Mouse (Mus musculus) hindlimb bud, embryonic 11.5 days (tissue): ENCODE results near the gene Susd1.
A peak's percentile ranks its signal among the peaks of the same experiment; 100 is the strongest.

ENCODE experiments used
- DNase-seq: peaks from one replicate; pipeline ENCODE4 v3.0.0-alpha.2; 2012; ENCODE audit warnings: low read depth, low spot score; ENCODE audit errors: extremely low spot score

The Susd1 gene

DNA sequence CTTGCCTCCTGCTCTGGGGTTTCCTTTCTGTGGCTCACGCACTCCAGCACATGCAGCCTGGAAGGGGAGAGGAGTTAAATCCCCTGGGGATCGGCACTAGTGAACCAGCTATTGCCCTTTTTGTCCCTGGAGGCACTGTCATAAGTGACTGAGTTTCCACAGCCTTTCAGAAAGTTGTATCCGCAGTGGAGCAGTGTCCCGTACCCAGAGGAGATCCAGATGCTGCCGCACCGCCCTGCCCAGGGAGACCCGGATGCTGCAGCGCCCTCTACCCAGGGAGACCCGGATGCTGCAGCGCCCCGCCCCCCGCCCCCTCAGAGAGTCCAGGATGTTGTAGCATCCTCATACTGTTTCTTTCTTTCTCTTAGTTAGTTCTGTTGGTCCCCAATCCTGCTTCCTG lies 56.3 kb downstream of the Susd1 start:
- DNase-seq, result no peak

DNA sequence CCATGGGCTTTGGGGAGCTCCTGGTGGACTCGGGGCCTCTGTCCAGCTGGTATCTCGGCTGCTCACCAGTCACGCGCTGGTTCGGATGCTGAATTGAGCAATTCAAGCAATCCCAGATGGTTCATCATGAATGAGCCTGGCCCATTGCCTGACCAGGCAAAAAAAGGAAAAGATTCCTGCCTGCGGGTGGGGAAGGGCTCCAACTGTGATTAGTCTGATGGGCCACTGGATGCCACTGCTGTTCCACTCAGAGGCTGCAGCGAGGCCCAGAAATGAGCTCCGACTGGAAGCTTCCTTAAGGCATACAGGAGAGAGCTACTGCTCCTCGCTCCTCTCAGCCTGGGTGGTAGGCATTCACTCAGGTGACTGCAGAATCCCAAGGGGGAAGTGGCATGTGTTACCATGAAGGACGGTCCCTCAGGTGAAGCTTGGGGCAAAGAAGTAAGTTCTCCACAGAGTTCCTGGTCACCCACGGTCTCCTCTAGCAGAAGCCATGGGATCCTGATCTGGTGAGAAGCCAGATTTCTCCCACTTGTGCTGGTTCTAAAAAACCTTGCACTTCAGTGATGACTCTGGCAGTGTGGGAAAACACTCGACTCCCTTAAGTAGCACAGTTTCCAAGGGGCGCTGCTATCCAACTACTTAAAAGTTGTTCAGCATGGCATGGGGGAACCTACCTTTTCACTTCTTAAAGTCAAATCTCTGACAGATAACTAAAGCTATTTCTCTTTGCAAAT lies 57.3 kb downstream of the Susd1 start:
- no peak for DNase-seq

DNA sequence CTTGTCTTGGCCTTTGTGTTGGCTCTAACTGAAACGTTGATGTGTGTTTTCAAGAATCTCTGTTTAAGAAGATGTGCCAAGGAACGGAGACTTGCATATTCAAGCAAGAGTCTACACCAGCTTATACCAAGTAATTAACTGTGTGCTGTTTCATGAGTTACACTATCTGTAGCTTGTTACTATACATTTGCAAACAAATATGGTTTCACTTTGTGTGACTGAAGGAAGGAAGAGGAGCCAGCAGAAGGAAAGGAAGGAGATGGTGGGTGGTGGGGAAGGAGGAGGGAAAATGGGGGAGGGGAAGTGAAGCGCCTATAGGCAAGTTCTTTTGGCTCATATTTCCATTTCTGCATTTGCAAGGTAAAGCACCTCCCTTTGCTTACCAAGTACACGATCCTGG lies 58.0 kb downstream of the Susd1 start:
- DNase-seq, result no peak

DNA sequence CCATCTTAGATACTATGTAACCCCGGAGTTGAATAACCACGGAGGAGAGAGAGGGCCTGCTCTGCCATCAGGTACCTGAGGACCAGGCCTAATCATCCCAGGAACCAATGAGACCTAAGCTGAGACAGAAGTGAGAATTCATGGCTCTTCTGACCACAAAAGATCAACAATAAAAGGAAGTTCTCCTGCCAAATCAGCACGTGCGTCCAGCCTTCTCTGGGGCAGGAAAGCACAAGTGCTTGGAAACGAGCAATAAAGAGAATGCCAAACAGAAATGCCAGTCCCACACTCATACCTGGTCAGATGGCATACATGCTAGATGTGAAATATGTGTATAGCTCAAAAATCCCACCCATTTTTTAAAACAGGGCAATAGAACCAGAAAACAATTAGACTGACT lies 58.6 kb downstream of the Susd1 start:
- DNase-seq, result no peak

DNA sequence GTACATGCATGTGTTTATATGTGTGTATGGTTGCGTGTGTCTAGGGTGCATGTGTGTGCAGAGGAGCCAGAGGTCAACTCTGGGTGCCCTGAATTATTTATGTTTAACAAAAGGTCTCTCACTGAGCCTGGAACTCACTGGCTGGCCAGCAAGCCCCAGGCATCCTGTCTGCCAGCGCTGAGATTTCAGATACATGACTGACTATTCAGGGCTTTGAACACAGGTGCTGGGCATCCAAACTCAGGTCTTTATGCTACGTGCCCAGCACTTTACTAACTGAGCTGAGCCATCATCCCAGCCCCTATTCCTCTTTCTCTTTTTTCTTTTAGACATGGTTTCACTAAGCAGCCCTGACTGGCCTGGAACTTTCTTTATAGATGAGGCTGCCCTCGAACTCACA lies 59.8 kb downstream of the Susd1 start:
- DNase-seq, result no peak

DNA sequence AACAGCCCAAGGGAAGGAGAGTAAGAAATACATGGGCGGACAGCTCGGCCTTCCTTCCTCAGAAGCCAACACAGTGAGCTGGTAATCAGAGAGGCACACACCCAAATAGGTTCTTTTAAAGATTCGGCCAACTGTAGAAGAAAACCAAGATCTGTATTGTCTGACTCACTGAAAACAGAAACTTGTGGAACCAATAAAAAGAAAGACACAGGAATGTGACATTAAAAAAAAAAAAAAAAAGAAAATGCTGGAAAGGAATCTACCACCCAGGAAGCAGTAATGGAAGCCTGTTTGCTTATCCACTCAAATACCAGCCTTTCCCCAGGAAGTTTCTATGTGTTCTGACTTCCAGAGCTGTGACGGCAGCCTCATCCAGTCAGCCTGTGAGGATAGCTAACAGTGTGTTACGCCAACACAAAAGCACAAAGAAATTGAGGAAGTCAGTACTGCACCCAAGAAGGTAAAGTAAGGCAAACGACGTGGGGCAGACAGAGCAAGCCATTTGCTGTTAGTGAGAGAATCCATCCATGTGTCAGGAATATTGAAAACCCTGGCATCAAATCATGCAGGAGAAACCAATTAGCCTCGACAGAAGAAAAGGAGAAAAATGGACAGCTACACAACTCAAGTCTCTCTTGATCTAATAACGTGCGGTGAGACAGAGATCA lies 64.0 kb downstream of the Susd1 start:
- DNase-seq, result no peak

DNA sequence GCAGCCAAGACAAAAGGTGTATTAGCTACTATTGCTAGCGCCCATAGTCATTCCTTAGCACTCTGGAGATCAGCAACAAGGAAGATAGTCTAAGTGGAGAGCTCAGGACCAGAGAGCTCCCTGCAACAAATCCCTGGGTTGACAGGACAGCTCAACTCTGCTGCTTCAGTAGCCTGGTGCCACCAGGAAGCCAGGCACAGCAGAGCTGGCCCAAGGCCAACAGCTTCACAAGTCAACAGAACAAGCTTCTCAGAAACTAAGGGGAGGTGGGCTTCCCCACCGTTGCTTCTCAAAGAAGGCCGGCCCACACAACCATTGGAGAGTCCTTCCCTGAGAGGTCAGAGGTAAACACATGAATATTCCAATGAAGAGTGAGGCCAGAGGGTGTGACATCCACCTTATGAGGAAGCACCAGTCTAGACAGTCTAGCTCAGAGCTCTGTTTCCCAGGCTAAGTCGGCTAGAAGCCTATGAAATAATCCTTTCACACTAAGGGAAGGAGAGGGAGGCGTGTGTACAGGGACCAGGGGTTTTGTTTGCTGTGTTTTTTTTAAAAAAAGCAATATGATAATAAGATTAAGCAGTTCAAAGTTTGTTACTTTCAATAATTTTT lies 65.8 kb downstream of the Susd1 start:
- no peak for DNase-seq

DNA sequence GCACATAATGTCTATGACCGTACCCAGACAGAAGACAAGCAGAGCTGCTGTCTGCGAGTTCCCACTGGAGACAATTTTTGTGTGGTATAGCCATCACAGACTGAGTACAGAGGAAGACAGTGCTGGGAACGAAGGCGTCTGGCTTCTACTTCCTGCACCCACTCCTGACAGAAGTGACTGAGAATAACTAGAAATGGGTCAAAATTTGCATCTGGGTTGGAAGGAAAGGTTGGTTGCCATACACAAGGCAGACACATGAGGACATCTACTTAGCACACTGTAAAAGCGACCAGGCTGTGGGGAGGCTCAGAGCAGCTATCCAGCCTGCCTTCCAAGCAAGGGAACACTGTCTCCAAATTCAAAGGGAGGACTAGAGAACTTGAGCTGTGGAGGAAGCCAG lies 66.5 kb downstream of the Susd1 start:
- no peak for DNase-seq

DNA sequence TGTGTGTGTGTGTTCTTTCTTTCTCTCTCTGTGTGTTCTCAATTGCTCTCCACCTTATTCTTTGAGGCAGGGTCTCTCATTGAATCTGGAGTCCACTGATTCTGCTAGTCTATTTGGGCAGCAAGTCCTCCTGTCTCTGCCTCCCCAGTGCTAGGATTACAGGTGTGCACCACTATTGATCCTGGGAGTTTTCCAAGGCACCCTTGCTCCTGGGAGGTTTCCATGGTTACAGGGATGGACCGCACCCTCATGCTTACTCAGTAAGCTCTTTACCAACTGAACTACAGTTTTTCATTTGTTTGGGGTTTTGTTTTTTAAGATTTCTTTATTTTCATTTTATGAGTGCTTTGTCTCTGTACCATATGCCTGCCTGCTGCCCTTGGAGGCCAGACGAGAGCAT lies 68.5 kb downstream of the Susd1 start:
- no peak for DNase-seq

DNA sequence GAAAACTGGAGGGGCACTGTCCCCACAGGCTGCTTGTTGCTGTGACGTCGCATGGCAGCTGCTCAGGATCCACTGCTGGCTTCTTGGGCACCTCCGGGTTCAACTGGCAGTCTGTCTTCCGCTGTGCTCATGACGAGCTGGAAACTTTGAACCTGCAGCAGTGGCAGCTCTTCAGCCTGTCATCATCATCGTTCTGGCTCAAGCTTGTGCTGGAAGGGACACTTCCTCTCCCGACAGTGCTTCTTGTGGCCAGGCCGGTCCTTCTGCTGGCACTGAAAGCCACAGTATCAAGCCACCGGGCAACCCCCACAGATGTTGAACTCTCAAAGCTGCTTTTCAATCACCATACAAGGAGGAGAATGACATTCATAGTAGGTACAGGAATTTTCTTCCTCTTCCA lies 70.3 kb downstream of the Susd1 start:
- no peak for DNase-seq

DNA sequence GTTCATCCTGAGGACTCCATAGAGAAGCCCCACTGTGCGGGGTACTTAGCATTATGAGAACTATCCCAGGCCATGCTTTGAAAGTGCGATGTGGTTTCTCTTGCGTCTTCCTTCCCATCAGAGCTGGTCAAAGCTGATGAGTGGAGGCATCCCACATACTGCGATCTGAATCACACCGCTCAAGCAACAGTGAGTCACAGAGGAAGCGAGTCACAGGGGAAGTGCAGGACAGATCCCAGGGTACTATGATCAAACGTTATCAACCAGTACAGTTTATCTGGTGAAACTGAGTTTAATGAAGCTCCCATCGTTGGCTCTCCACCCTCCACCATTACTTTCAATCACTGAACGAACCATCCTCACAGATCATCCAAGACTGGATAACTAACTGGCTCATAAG lies 72.2 kb downstream of the Susd1 start:
- no peak for DNase-seq

DNA sequence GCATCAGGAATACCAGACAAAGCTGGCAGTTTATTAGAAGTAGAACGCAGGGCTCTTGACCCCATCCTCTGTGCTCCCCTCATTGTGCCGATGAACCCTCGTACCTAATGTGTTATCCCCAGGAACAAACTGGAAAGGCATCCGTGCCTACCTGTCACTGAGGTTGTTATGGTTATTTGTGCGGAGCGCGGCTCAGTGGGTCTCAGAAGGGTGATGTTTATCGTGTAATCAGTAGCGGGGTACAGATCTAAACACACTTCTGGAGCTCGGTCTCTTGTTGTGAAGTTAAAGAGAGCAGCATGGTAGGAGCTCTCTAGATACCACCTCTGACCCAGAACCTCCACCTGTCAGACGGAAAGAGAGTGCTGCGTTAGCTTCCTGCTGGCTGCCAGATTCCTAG lies 72.9 kb downstream of the Susd1 start:
- DNase-seq, result no peak

DNA sequence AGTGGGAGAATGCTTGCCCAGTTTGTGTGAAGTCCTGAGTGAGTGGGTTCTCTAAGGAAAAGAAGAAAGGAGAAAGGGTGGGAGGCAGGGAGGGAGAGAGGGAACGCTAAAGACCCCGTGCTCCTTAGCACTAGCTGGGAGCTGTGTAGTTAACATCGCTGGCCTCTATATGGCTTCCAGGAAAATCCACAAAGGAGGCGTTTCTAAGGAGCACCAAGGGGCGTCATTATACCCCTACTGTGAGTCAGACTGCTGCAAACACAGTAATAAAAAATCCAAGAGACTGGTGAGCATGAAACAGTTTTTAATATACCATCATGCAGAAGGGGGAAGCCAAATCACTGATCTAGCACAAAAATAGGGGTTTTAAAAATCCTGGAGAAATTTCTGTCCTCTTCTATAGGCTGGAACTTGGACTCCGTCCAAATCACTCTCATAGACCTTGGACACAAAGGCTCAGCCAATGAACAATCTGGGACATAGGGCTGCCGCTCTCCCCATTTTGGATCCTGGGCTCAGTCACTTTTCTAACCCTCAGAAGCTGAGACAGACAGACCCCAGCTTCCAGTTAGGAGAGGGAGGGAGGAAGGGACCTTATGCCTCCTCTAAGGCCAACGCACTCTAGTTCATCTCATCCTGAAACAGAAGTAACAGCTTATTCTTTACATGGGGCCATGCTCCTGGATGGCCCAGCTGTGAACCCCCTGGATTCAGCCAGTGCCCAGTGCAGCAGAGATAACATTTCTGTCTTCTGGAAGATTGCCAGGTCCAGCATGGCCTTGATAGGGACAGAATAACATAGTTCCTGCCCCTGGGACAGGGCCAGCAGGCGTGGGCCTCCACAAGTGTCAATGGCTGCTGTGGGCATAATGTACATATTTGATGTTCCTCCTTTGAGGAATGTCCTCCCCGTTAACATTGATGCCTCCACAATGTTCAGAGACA lies 73.9 kb downstream of the Susd1 start:
- no peak for DNase-seq

DNA sequence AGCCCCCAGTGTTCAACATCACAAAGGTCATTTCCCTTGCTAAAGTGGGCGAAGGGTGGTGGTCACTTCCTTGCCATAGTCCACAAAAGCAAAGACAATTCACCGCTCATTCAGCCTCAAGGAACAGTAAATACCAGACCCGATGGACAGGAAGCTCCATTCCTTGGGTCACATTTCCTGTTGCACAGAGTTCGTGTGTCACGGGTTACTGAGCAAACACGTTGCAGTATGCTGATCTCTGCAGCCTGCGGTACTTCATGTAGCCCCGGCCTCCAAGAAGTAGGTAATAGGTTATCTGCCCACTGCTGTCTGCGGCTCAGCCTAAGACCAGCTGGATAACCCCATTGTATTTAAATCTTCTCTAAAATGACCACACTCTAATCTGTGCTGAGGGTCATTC lies 75.4 kb downstream of the Susd1 start:
- DNase-seq, result no peak

DNA sequence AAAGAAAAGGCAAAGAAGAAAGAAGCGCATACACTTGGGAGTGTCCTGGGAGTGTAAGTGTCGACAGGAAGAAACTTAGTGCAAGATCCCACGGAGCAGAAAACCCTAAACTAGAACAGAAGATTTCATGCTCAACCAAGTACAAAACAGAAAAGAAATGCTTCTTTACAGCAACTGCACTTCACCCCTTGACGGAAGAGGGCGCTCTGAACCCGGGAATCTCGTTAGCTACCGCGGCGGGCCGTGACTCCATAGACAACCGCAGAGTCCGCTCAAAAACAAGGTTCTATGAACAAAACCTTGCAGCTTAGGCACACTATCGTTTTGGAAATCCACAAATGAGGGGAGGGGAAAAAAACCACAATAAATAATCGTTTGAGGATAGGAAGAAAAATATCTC lies 77.7 kb downstream of the Susd1 start:
- peak; percentile 58 for DNase-seq

DNA sequence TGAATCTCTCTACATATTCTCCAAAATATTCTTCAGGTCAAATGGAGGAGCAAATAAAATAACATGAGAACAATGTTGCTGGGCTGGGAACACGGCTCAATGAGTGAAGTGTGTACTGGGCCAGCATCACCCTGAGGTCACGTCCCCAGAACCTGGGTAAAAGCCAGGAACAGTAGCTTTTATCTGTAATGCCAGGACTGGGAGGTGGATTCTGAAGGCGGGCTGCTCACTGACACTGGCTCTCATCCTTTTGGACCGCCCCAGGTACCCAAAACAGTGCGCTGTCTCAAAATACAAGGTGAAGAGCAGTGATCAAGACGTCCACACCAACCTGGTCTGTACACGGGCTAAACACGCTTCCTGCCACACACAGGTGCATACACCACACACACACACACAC lies 78.5 kb downstream of the Susd1 start:
- DNase-seq, result no peak

DNA sequence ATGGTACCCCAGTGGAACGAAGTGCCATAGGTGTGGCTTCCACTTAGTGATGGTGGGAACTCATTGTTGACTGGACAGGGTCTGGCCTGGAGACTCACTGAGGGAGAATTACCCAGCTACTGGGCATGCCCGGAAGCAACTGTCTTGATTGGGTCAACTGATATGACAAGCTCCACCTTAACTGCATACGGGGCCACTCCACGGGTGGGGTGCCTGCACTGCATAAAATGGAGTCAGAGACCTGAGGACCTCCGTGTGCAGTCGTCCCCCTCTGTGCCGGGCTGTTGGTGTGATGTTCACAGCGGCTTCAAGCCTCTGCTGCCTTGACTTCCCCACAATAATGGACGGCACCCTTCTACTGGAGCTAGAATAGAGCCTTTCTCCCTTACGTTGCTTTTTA lies 79.5 kb downstream of the Susd1 start:
- DNase-seq, result no peak

DNA sequence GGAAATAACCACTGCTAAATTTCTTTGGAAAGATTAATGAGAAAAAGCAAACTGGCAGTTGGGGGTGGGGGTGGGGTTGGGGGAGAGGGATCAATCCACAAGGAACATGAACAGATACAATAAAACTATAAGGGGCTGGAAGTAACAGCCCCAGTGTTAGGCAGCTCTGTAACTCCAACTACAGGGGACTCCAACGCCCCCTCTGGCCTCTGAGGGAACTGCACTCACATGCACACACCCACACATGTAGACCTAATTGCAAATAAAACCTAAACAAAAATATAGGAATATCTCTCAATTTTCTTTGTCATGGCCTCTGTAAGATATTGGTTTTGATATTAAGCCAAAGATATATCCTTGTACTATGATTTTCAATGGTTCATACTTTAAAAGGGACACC lies 83.0 kb downstream of the Susd1 start:
- DNase-seq, result no peak

DNA sequence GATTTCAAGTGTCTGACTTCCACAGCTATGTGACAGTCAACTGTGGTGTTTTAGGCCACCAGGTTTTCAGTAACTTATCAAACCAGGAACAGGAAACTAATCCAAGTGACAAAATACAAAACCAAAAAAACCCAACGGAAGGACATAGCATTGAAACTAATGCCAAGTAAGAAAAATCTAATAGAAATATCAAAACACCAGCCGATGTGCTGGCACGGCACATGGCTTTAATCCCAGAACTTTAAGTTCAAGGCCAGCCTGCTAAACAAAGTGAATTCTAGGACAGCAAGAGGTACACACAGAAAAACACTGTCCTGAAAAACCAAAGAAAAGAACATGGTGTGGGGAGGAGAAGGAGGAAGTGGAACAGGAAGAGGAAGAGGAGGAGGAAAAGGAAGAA lies 83.8 kb downstream of the Susd1 start:
- no peak for DNase-seq

DNA sequence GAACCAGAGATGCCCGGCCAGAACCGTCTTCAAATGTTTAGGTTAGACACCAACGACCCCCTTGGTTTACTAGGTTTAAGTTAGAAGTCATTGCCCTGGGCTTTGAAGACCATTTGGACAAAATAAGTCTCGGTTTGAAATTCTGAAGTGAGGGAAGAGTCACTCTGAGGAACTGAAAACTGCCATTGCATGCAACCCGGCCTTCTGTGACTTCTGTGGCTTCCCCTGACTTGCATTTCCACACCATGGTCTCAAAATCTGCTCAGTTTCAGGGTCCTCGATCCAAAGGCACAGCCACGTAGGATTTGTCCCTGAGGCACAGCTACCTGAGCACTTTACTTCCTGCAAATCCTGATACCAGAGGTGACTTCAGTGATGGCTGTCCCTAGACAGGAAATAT lies 86.5 kb downstream of the Susd1 start:
- DNase-seq, result no peak

DNA sequence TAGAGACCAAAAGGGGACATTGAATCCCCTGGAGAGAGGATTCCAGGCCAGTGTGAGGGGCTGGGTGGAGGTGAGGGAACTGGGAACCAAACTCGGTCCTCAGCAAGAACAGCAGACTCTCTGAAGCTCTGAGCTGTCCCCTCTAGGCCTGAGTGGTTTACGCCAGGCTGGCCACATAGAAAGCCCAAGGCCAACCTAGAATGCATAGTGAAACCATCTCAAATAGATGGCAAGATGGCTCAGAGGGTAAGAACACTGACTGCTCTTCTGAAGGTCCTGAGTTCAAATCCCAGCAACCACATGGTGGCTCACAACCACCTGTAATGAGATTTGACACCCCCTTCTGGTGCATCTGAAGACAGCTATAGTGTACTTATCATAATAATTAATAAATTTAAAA lies 88.1 kb downstream of the Susd1 start:
- no peak for DNase-seq
